Mouse (Mus musculus) MEL (cell line): ENCODE results near the gene Kcp. TPM values are rescaled to one million over a fixed set of nuclear protein-coding genes. Genes with fewer than 3 reads are reported as not detected.

Experiments
- DNase-seq: peaks from one replicate; pipeline ENCODE4 v3.0.0; 2011; ENCODE audit warnings: low read depth, low spot score
- H3K27ac ChIP-seq: 2 replicates; pipeline ENCODE4 v1.5.1; 2012; ENCODE audit warnings: low read depth, mild to moderate bottlenecking, control low read depth, low read length, moderate library complexity; ENCODE audit not compliant: control insufficient read depth
- H3K27me3 ChIP-seq, 2 experiments: fragments of 150-350 bp in 1 of 2; sonication (generic) in 1 of 2; 2 replicates each; pipeline ENCODE4 v1.6.1; 2012; ENCODE audit warnings: low read length in 2 of 2, mild to moderate bottlenecking in 2 of 2, improper control_type of control experiment in 1 of 2, moderate library complexity in 1 of 2; ENCODE audit not compliant: insufficient read depth in 2 of 2, control insufficient read depth in 1 of 2
- H3K36me3 ChIP-seq, 2 experiments: 2 replicates each; pipeline ENCODE4 v1.6.1; 2012 to 2014; ENCODE audit warnings: low read length in 2 of 2, improper control_type of control experiment in 1 of 2, inconsistent platforms in 1 of 2, mild to moderate bottlenecking in 1 of 2; ENCODE audit not compliant: insufficient read depth in 2 of 2, control insufficient read depth in 1 of 2
- H3K4me1 ChIP-seq, 2 experiments: fragments of 150-350 bp in 1 of 2; sonication (generic) in 1 of 2; 2 replicates each; pipeline ENCODE4 v1.6.1; 2012; ENCODE audit warnings: low read length in 2 of 2, improper control_type of control experiment in 1 of 2, mild to moderate bottlenecking in 1 of 2; ENCODE audit not compliant: insufficient read depth in 2 of 2, control insufficient read depth in 1 of 2
- H3K4me3 ChIP-seq, 2 experiments: fragments of 150-350 bp in 1 of 2; sonication (generic) in 1 of 2; 2 replicates each; pipeline ENCODE4 v1.5.1; 2012; ENCODE audit warnings: low read depth in 2 of 2, low read length in 2 of 2, mild to moderate bottlenecking in 2 of 2, moderate library complexity in 2 of 2, control low read depth in 1 of 2, improper control_type of control experiment in 1 of 2; ENCODE audit not compliant: control insufficient read depth in 1 of 2, insufficient read depth in 1 of 2
- H3K79me2 ChIP-seq: 2 replicates; pipeline ENCODE4 v1.6.1; 2012; ENCODE audit warnings: mild to moderate bottlenecking, low read length, moderate library complexity; ENCODE audit not compliant: control insufficient read depth, poor library complexity, insufficient read depth
- H3K9ac ChIP-seq: 2 replicates; pipeline ENCODE4 v1.6.1; 2012; ENCODE audit warnings: low read depth, mild to moderate bottlenecking, control low read depth, low read length, moderate library complexity; ENCODE audit not compliant: control insufficient read depth, poor library complexity, severe bottlenecking
- H3K9me3 ChIP-seq: fragments of 150-350 bp; sonication (generic); replicated peaks from 2 replicates; pipeline ENCODE4 v1.6.1; 2012; ENCODE audit warnings: mild to moderate bottlenecking, low read length, improper control_type of control experiment, moderate library complexity; ENCODE audit not compliant: insufficient read depth
- CHD2 ChIP-seq: IDR thresholded peaks from 2 replicates; pipeline ENCODE4 v1.6.1; 2011; ENCODE audit warnings: low read length, improper control_type of control experiment
- EP300 ChIP-seq, 2 experiments: IDR thresholded peaks; 2 replicates each; pipeline ENCODE4 v1.6.1; 2011; ENCODE audit warnings: improper control_type of control experiment in 2 of 2, low read length in 2 of 2, low read depth in 1 of 2, mild to moderate bottlenecking in 1 of 2
- ETS1 ChIP-seq: IDR thresholded peaks from 2 replicates; pipeline ENCODE4 v1.6.1; 2012; ENCODE audit warnings: low read depth, mild to moderate bottlenecking, inconsistent platforms, low read length, improper control_type of control experiment, moderate library complexity
- GABPA ChIP-seq: IDR thresholded peaks from 2 replicates; pipeline ENCODE4 v1.6.1; 2012; ENCODE audit warnings: low read depth, mild to moderate bottlenecking, inconsistent platforms, low read length, improper control_type of control experiment, moderate library complexity
- GATA1 ChIP-seq: IDR thresholded peaks from 2 replicates; pipeline ENCODE4 v1.6.1; 2011; ENCODE audit warnings: low read depth, low read length, improper control_type of control experiment
- HCFC1 ChIP-seq: IDR thresholded peaks from 2 replicates; pipeline ENCODE4 v1.6.1; 2012; ENCODE audit warnings: low read depth, mild to moderate bottlenecking, inconsistent platforms, low read length, improper control_type of control experiment, moderate library complexity
- JUND ChIP-seq: IDR thresholded peaks from 2 replicates; pipeline ENCODE4 v1.6.1; 2011; ENCODE audit warnings: low read depth, mild to moderate bottlenecking, improper control_type of control experiment, low read length
- KAT2A ChIP-seq: conservative IDR thresholded peaks from 2 replicates; pipeline ENCODE4 v1.6.1; 2012; ENCODE audit warnings: low read depth, low read length, improper control_type of control experiment, inconsistent platforms
- MAX ChIP-seq: IDR thresholded peaks from 2 replicates; pipeline ENCODE4 v1.6.1; 2011; ENCODE audit warnings: low read length, improper control_type of control experiment
- MAZ ChIP-seq: IDR thresholded peaks from 2 replicates; pipeline ENCODE4 v1.6.1; 2012; ENCODE audit warnings: low read depth, mild to moderate bottlenecking, inconsistent platforms, low read length, improper control_type of control experiment
- MEF2A ChIP-seq: IDR thresholded peaks from 2 replicates; pipeline ENCODE4 v1.6.1; 2014; ENCODE audit warnings: low read depth, mild to moderate bottlenecking, inconsistent platforms, low read length, improper control_type of control experiment; ENCODE audit not compliant: poor library complexity, insufficient replicate concordance, severe bottlenecking; ENCODE audit errors: extremely low read depth
- MXI1 ChIP-seq: IDR thresholded peaks from 2 replicates; pipeline ENCODE4 v1.6.1; 2011; ENCODE audit warnings: mild to moderate bottlenecking, low read depth, low read length, improper control_type of control experiment
- MYB ChIP-seq: IDR thresholded peaks from 2 replicates; pipeline ENCODE4 v1.6.1; 2011; ENCODE audit warnings: mild to moderate bottlenecking, low read depth, low read length, improper control_type of control experiment
- MYC ChIP-seq: IDR thresholded peaks from 2 replicates; pipeline ENCODE4 v1.6.1; 2011; ENCODE audit warnings: low read depth, mild to moderate bottlenecking, low read length, improper control_type of control experiment, moderate library complexity
- NELFE ChIP-seq: IDR thresholded peaks from 2 replicates; pipeline ENCODE4 v1.6.1; 2011; ENCODE audit warnings: low read depth, low read length, improper control_type of control experiment
- NRF1 ChIP-seq: IDR thresholded peaks from 2 replicates; pipeline ENCODE4 v1.6.1; 2014; ENCODE audit warnings: low read depth, mild to moderate bottlenecking, inconsistent platforms, low read length, improper control_type of control experiment, moderate library complexity; ENCODE audit not compliant: poor library complexity, insufficient read depth, severe bottlenecking
- POLR2A ChIP-seq, 2 experiments: IDR thresholded peaks; 2 replicates each; pipeline ENCODE4 v1.6.1; 2011 to 2012; ENCODE audit warnings: low read length in 2 of 2, mild to moderate bottlenecking in 2 of 2, control low read depth in 1 of 2, improper control_type of control experiment in 1 of 2, low read depth in 1 of 2, moderate library complexity in 1 of 2; ENCODE audit not compliant: control insufficient read depth in 1 of 2, insufficient read depth in 1 of 2, poor library complexity in 1 of 2
- POLR2AphosphoS2 ChIP-seq: IDR thresholded peaks from 2 replicates; pipeline ENCODE4 v1.6.1; 2011; ENCODE audit warnings: low read length, improper control_type of control experiment
- RAD21 ChIP-seq: IDR thresholded peaks from 2 replicates; pipeline ENCODE4 v1.6.1; 2011; ENCODE audit warnings: mild to moderate bottlenecking, low read depth, low read length, improper control_type of control experiment
- SMC3 ChIP-seq: IDR thresholded peaks from 2 replicates; pipeline ENCODE4 v1.6.1; 2011; ENCODE audit warnings: low read depth, low read length, improper control_type of control experiment
- TAL1 ChIP-seq: IDR thresholded peaks from 2 replicates; pipeline ENCODE4 v1.6.1; 2012; ENCODE audit warnings: mild to moderate bottlenecking, inconsistent platforms, low read length, moderate library complexity, mixed read lengths
- USF1 ChIP-seq: IDR thresholded peaks from 2 replicates; pipeline ENCODE4 v1.6.1; 2014; ENCODE audit warnings: low read depth, mild to moderate bottlenecking, inconsistent platforms, low read length, improper control_type of control experiment, moderate library complexity
- ZC3H11A ChIP-seq: IDR thresholded peaks from 2 replicates; pipeline ENCODE4 v1.6.1; 2012; ENCODE audit warnings: low read depth, mild to moderate bottlenecking, inconsistent platforms, low read length, improper control_type of control experiment
- ZKSCAN1 ChIP-seq: IDR thresholded peaks from 2 replicates; pipeline ENCODE4 v1.6.1; 2012; ENCODE audit warnings: low read depth, mild to moderate bottlenecking, inconsistent platforms, low read length, improper control_type of control experiment, moderate library complexity
- ZMIZ1 ChIP-seq: IDR thresholded peaks from 2 replicates; pipeline ENCODE4 v1.6.1; 2012; ENCODE audit warnings: low read depth, mild to moderate bottlenecking, inconsistent platforms, low read length, improper control_type of control experiment, moderate library complexity
- ZNF384 ChIP-seq: IDR thresholded peaks from 2 replicates; pipeline ENCODE4 v1.6.1; 2012; ENCODE audit warnings: low read depth, mild to moderate bottlenecking, inconsistent platforms, low read length, improper control_type of control experiment
- polyA plus RNA-seq, 2 experiments: library from polyadenylated mRNA; stranded (reverse) in 1 of 2; unstranded in 1 of 2; fragments of >175 nt in 1 of 2; fragments of >200 nt in 1 of 2; gene quantifications; 2 replicates each; pipeline versions ENCODE4 v1.2.1 to v1.2.4; 2012; ENCODE audit warnings: low replicate concordance in 2 of 2, low read depth in 1 of 2; ENCODE audit not compliant: insufficient read length in 2 of 2, insufficient read depth in 1 of 2, missing spikeins in 1 of 2
- total RNA-seq: library from RNA; depleted of rRNA; stranded (reverse); fragments of 300-350 nt; gene quantifications from 2 replicates; pipeline ENCODE4 v1.2.3, GENCODE M21; 2012

Gene Kcp
- total and polyA plus RNA-seq, 3 experiments, result 1.3 to 6.9 TPM; not detected in 1

GRCm38 (mm10) chr6:29432156-29432555 lies 75.6 kb downstream of the Kcp start:
- peaks cover 0 to 3% of the 10 kb centered on the region in 2 experiments; a peak in 1 of 4 replicates for H3K36me3 ChIP-seq
- H3K27ac ChIP-seq, result no peak overlapping the region
- TF ChIP-seq POLR2A (IDR thresholded peaks at IDR 0.05; ENCODE audit: control insufficient read depth in 1 of 2, insufficient read depth in 1 of 2, low read depth in 1 of 2, low read length in 2 of 2, poor library complexity in 1 of 2) (no peak), ZKSCAN1 (no peak), CHD2 (no peak), GABPA (no peak), MAX (no peak), ZNF384 (no peak), GATA1 (no peak), SMC3 (no peak), KAT2A (no peak), NRF1 (no peak), NELFE (no peak), MYC (no peak), TAL1 (no peak), EP300 (IDR thresholded peaks at IDR 0.05; ENCODE audit: low read depth in 1 of 2, low read length in 2 of 2) (no peak), MXI1 (no peak), USF1 (no peak), ZC3H11A (no peak)
- TF ChIP-seq, all 39 proteins: peak for 0
- Histone ChIP-seq H3K9ac (no peak overlapping the region), H3K79me2 (no peaks in the 10 kb centered on the region), H3K4me3 (no peak overlapping the region), H3K27me3 (no peaks in the 10 kb centered on the region), H3K9me3 (no peaks in the 10 kb centered on the region), H3K4me1 (peaks cover 0 to 28% of the 10 kb centered on the region in 2 experiments; a peak in 3 of 4 replicates)
- no peak for DNase-seq

- Histone ChIP-seq H3K4me3 (no peak overlapping the region), H3K27me3 (no peaks in the 10 kb centered on the region), H3K9ac (no peak overlapping the region), H3K4me1 (peaks cover 0 to 28% of the 10 kb centered on the region in 2 experiments; a peak in 3 of 4 replicates), H3K27ac (no peak overlapping the region), H3K9me3 (no peaks in the 10 kb centered on the region), H3K79me2 (no peaks in the 10 kb centered on the region), H3K36me3 (peaks cover 0 to 3% of the 10 kb centered on the region in 2 experiments; a peak in 1 of 4 replicates)
- DNase-seq, result no peak
- no peak for TF ChIP-seq MEF2A
- no peak for TF ChIP-seq ETS1
- no peak for TF ChIP-seq SMC3
- no peak for TF ChIP-seq EP300 (IDR thresholded peaks at IDR 0.05; ENCODE audit: low read depth in 1 of 2, low read length in 2 of 2)
- no peak for TF ChIP-seq MYB
- no peak for TF ChIP-seq ZKSCAN1
- no peak for TF ChIP-seq NRF1
- TF ChIP-seq HCFC1, result no peak
- TF ChIP-seq NELFE, result no peak
- no peak for TF ChIP-seq KAT2A
- no peak for TF ChIP-seq MXI1
- TF ChIP-seq GABPA, result no peak
- no peak for TF ChIP-seq ZNF384
- TF ChIP-seq ZMIZ1, result no peak
- TF ChIP-seq RAD21, result no peak
- no peak for TF ChIP-seq TAL1
- TF ChIP-seq MAZ, result no peak
- no peak for TF ChIP-seq CHD2
- no peak for TF ChIP-seq JUND
- TF ChIP-seq POLR2AphosphoS2, result no peak
Observed at GRCm38 (mm10) chr6:29431473-29431872, 76.3 kb downstream of the Kcp start.
